In genomic region chr2:136419543-136419942, GRCm38 (mm10) we compare ENCODE assay signal across 14 mouse cellular contexts.
"Had no signal": no experiment of that assay in that cellular context is flagged by ENCODE, and none has a peak within 500 bp of the region (broad histone marks: within the 10 kb centered on the region; RNA-seq: fewer than 3 reads in every experiment).

No protein-coding gene starts in this region.

- ATAC-seq: liver, postnatal 0 days; lung, postnatal 0 days; midbrain, embryonic 13.5 days; midbrain, embryonic 15.5 days had no signal

- DNase-seq: liver, postnatal 0 days; lung, adult 2 months; lung, postnatal 14 days; lung, postnatal 36 days; right cerebral cortex, adult 18-20 months; right cerebral cortex, postnatal 25 days; right cerebral cortex, postnatal 4 days; spleen, adult 18-20 months; thymus, adult 2 months; thymus, postnatal 14 days; thymus, postnatal 36 days had no signal
